ENCODE assay signal across 13 mouse cellular contexts in the genomic region with DNA sequence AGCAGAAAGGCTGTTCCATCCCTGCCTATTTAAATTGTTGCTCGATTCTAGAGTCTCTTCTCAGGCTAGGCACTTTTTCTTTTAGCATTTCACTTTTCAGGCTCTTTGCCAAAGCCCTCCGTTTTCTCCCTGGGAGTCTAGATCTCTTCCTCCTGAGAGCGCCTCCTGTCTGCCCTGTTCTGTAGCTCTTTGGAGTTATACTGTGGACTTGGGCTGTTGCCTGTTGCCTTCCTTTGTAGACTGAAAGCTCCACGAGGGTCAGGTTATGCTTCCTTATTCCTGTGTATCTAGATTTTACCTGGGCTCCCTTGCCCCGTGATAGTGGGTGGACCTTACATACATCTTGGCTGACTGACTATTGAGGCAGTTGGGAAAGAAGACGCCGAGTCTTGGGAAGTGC. TPM values are rescaled to one million over a fixed set of nuclear protein-coding genes. Genes with fewer than 3 reads are reported as not detected.
DNase-seq lines count a peak whose midpoint lies in the region; ATAC-seq and TF ChIP-seq lines count a peak whose summit lies in the region.
"Had no signal": no experiment of that assay in that cellular context is flagged by ENCODE, and none has a peak within 500 bp of the region (broad histone marks: within the 10 kb centered on the region; RNA-seq: fewer than 3 reads in every experiment).

No protein-coding gene starts in this region.

- no peak for ATAC-seq in hindbrain, embryonic 13.5 days (ENCODE audit: low FRiP score)
- ATAC-seq in hindbrain, embryonic 11.5 days (ENCODE audit: low FRiP score), result no peak
- no peak for ATAC-seq in kidney, embryonic 16.5 days (ENCODE audit: low FRiP score, low TSS enrichment)
- no peak for ATAC-seq in granulocyte monocyte progenitor cell, adult 5-6 weeks (replicated peaks; ENCODE audit: poor library complexity, severe bottlenecking)

- TF ChIP-seq CTCF in E14TG2a.4 (conservative IDR thresholded peaks at IDR 0.05; ENCODE audit: low read length), result no peak

- H3K27me3 ChIP-seq in hindbrain, embryonic 13.5 days, result peaks cover 32% of the 10 kb centered on the region
- peaks cover 12% of the 10 kb centered on the region; the same call in 1 of the 2 replicates for H3K27me3 ChIP-seq in hindbrain, embryonic 11.5 days (ENCODE audit: control insufficient read depth, insufficient read depth, low read length)
- no peaks in the 10 kb centered on the region for H3K27me3 ChIP-seq in E14TG2a.4 (ENCODE audit: insufficient read depth, low read length)
- no peaks in the 10 kb centered on the region for H3K27me3 ChIP-seq in kidney, embryonic 16.5 days (ENCODE audit: insufficient read depth, low read length)
- no peaks in the 10 kb centered on the region for H3K27me3 ChIP-seq in heart, embryonic 10.5 days (ENCODE audit: insufficient read depth, poor library complexity, severe bottlenecking)
- H3K27me3 ChIP-seq: liver, embryonic 13.5 days had no signal

- DNase-seq in hindbrain, embryonic 11.5 days (ENCODE audit: low spot score), result no peak
- peak; percentile 35 to 43 for DNase-seq in cerebellum, postnatal 14 days
- DNase-seq in ovary, adult 18-20 months (ENCODE audit: low spot score), result no peak
- DNase-seq in heart, embryonic 10.5 days (ENCODE audit: low spot score), result no peak
- DNase-seq: gastrocnemius, adult 2 months; heart, postnatal 36 days; liver, embryonic 13.5 days had no signal

- H3K27ac ChIP-seq in hindbrain, embryonic 13.5 days, result no peak overlapping the region; the same call in 1 of the 2 replicates
- no peak overlapping the region for H3K27ac ChIP-seq in hindbrain, embryonic 11.5 days (ENCODE audit: low read depth, low read length)
- H3K27ac ChIP-seq in kidney, embryonic 16.5 days (ENCODE audit: low read length), result peak overlapping the region; percentile 84
- no peak overlapping the region for H3K27ac ChIP-seq in heart, embryonic 10.5 days
- H3K27ac ChIP-seq: liver, embryonic 13.5 days had no signal

- peaks cover 44% of the 10 kb centered on the region for H3K4me1 ChIP-seq in hindbrain, embryonic 13.5 days (replicated peaks)
- H3K4me1 ChIP-seq in hindbrain, embryonic 11.5 days (replicated peaks; ENCODE audit: control insufficient read depth, insufficient read depth, low read length), result no peaks in the 10 kb centered on the region
- peaks cover 59% of the 10 kb centered on the region for H3K4me1 ChIP-seq in E14TG2a.4 (replicated peaks; ENCODE audit: low read depth, low read length)
- H3K4me1 ChIP-seq in kidney, embryonic 16.5 days (ENCODE audit: insufficient read depth, low read length), result peaks cover 31% of the 10 kb centered on the region
- peaks cover 19% of the 10 kb centered on the region for H3K4me1 ChIP-seq in heart, embryonic 10.5 days

- H3K4me3 ChIP-seq in hindbrain, embryonic 13.5 days, result no peak overlapping the region
- no peak overlapping the region for H3K4me3 ChIP-seq in hindbrain, embryonic 11.5 days (ENCODE audit: low read depth, low read length)
- H3K4me3 ChIP-seq in E14TG2a.4 (replicated peaks; ENCODE audit: low read length), result peak overlapping the region; percentile 50
- no peak overlapping the region for H3K4me3 ChIP-seq in kidney, embryonic 16.5 days (ENCODE audit: low read length)
- H3K4me3 ChIP-seq in heart, embryonic 10.5 days, result no peak overlapping the region
- H3K4me3 ChIP-seq: gastrocnemius, adult 2 months; liver, embryonic 13.5 days had no signal

- 28% methylated on average over 7 of the region's 7 CpGs for WGBS in hindbrain, embryonic 13.5 days
- WGBS in hindbrain, embryonic 11.5 days, result 44% methylated on average over 7 of the region's 7 CpGs
- WGBS in kidney, embryonic 16.5 days, result 54% methylated on average over 7 of the region's 7 CpGs
- 65% methylated on average over 7 of the region's 7 CpGs for WGBS in heart, embryonic 10.5 days

- H3K9ac ChIP-seq in hindbrain, embryonic 13.5 days, result no peak overlapping the region
- no peak overlapping the region for H3K9ac ChIP-seq in hindbrain, embryonic 11.5 days (ENCODE audit: low read depth, low read length)
- H3K9ac ChIP-seq in kidney, embryonic 16.5 days (replicated peaks; ENCODE audit: low read length), result no peak overlapping the region; the same call in 1 of the 2 replicates
- H3K9ac ChIP-seq: liver, embryonic 13.5 days had no signal

- no peaks in the 10 kb centered on the region for H3K9me3 ChIP-seq in hindbrain, embryonic 13.5 days
- H3K9me3 ChIP-seq in hindbrain, embryonic 11.5 days (ENCODE audit: control insufficient read depth, low read length), result no peaks in the 10 kb centered on the region
- no peaks in the 10 kb centered on the region for H3K9me3 ChIP-seq in E14TG2a.4 (ENCODE audit: low read length)
- H3K9me3 ChIP-seq in kidney, embryonic 16.5 days (ENCODE audit: low read length), result no peaks in the 10 kb centered on the region
- no peaks in the 10 kb centered on the region for H3K9me3 ChIP-seq in heart, embryonic 10.5 days
- H3K9me3 ChIP-seq: liver, embryonic 13.5 days had no signal

- H3K4me2 ChIP-seq in hindbrain, embryonic 13.5 days, result peak overlapping the region; percentile 32
- no peak overlapping the region for H3K4me2 ChIP-seq in hindbrain, embryonic 11.5 days (replicated peaks; ENCODE audit: low read depth, low read length)
- peak overlapping the region; percentile 24 for H3K4me2 ChIP-seq in kidney, embryonic 16.5 days (replicated peaks; ENCODE audit: low read depth, low read length)
- H3K4me2 ChIP-seq: liver, embryonic 13.5 days had no signal

- H3K36me3 ChIP-seq in hindbrain, embryonic 13.5 days, result peaks cover 8% of the 10 kb centered on the region
- no peaks in the 10 kb centered on the region for H3K36me3 ChIP-seq in hindbrain, embryonic 11.5 days (ENCODE audit: control insufficient read depth, insufficient read depth, low read length)
- peaks cover 27% of the 10 kb centered on the region for H3K36me3 ChIP-seq in E14TG2a.4 (ENCODE audit: insufficient read depth, low read length)
- H3K36me3 ChIP-seq in kidney, embryonic 16.5 days (ENCODE audit: insufficient read depth, low read length), result peaks cover 8% of the 10 kb centered on the region
- H3K36me3 ChIP-seq in heart, embryonic 10.5 days, result peaks cover 7% of the 10 kb centered on the region

RNA-seq across cellular contexts. Expression of gene Kctd6, which starts 4.3 kb away (rescaled TPM):
- 4.1 and 5.1 TPM in 2 replicates for polyA plus RNA-seq in hindbrain, embryonic 13.5 days (2015; fragmentation: Nextera tagmentation; extraction: Ambion mirVana)
- polyA plus RNA-seq in hindbrain, embryonic 11.5 days (2014; fragmentation: Nextera tagmentation; extraction: Ambion mirVana), result 8.2 and 11.2 TPM in 2 replicates
- polyA plus RNA-seq in kidney, embryonic 16.5 days (2015; fragmentation: Nextera tagmentation; extraction: Ambion mirVana), result 3.3 and 3.6 TPM in 2 replicates
- 6.6 and 12.7 TPM in 2 replicates for total RNA-seq in granulocyte monocyte progenitor cell, adult 5-6 weeks (2014; fragmentation: Nextera tagmentation)
- total RNA-seq in granulocyte monocyte progenitor cell, adult 5-6 weeks (2017), result 6.2 and 6.6 TPM in 2 replicates
- 3.5 and 7.2 TPM in 2 replicates for polyA plus RNA-seq in heart, embryonic 10.5 days (2016; fragmentation: Nextera tagmentation; extraction: Ambion mirVana)

RNA-seq across cellular contexts. Expression of gene Acox2, which starts 40.9 kb away (rescaled TPM):
- polyA plus RNA-seq in hindbrain, embryonic 13.5 days (2015; fragmentation: Nextera tagmentation; extraction: Ambion mirVana), result not detected in 2 replicates
- 0.20 and 0.29 TPM in 2 replicates for polyA plus RNA-seq in hindbrain, embryonic 11.5 days (2014; fragmentation: Nextera tagmentation; extraction: Ambion mirVana)
- 1.0 and 2.0 TPM in 2 replicates for polyA plus RNA-seq in kidney, embryonic 16.5 days (2015; fragmentation: Nextera tagmentation; extraction: Ambion mirVana)
- total RNA-seq in granulocyte monocyte progenitor cell, adult 5-6 weeks (2014; fragmentation: Nextera tagmentation), result not detected in 2 replicates
- total RNA-seq in granulocyte monocyte progenitor cell, adult 5-6 weeks (2017), result not detected in 2 replicates
- polyA plus RNA-seq in heart, embryonic 10.5 days (2016; fragmentation: Nextera tagmentation; extraction: Ambion mirVana), result 0.19 and 0.36 TPM in 2 replicates
- total RNA-seq: megakaryocyte-erythroid progenitor cell, adult 5-6 weeks had no signal
- polyA plus RNA-seq: stomach, embryonic 14.5 days had no signal

RNA-seq across cellular contexts. Expression of gene Pdhb, which starts 45.4 kb away (rescaled TPM):
- 246 and 250 TPM in 2 replicates for polyA plus RNA-seq in hindbrain, embryonic 13.5 days (2015; fragmentation: Nextera tagmentation; extraction: Ambion mirVana)
- 228 and 233 TPM in 2 replicates for polyA plus RNA-seq in hindbrain, embryonic 11.5 days (2014; fragmentation: Nextera tagmentation; extraction: Ambion mirVana)
- 267 and 278 TPM in 2 replicates for polyA plus RNA-seq in kidney, embryonic 16.5 days (2015; fragmentation: Nextera tagmentation; extraction: Ambion mirVana)
- 102 and 123 TPM in 2 replicates for total RNA-seq in granulocyte monocyte progenitor cell, adult 5-6 weeks (2014; fragmentation: Nextera tagmentation)
- 143 and 158 TPM in 2 replicates for total RNA-seq in granulocyte monocyte progenitor cell, adult 5-6 weeks (2017)
- polyA plus RNA-seq in heart, embryonic 10.5 days (2016; fragmentation: Nextera tagmentation; extraction: Ambion mirVana), result 332 and 445 TPM in 2 replicates

Comparison
In these comparisons a context has a peak if more than half of its experiments do, and no peak if none do; other contexts are left out.
1. DNase-seq: peak in cerebellum, postnatal 14 days (2 of 2); none in hindbrain, embryonic 11.5 days (single experiment), ovary, adult 18-20 months (single experiment) and heart, embryonic 10.5 days (single experiment).